In genomic region chr4:102569950-102570765, GRCm38 (mm10) we compare ENCODE assay signal across 7 mouse cellular contexts.
A peak's percentile ranks its signal among the peaks of the same experiment; 100 is the strongest.
DNase-seq lines count a peak whose midpoint lies in the region; ATAC-seq and TF ChIP-seq lines count a peak whose summit lies in the region.

No protein-coding gene starts in this region.

- DNase-seq in T-cell, adult 2 months (ENCODE audit: low spot score) = peak; percentile 78
- DNase-seq in cerebellum, adult 2 months = peak; percentile 61 to 62
- DNase-seq in limb, embryonic 14.5 days (ENCODE audit: low spot score) = peak; percentile 79
- peak; percentile 65 for DNase-seq in midbrain, embryonic 14.5 days
- peak; percentile 76 for DNase-seq in splenic B cell, adult 2 months (ENCODE audit: low read depth, low spot score)

- 9% methylated on average over 20 of the region's 20 CpGs for WGBS in cerebellum, adult 2 months
- WGBS in forebrain, embryonic 16.5 days = under 1% methylated on average over 20 of the region's 20 CpGs
- under 1% methylated on average over 20 of the region's 20 CpGs for WGBS in hindbrain, embryonic 12.5 days
- WGBS in limb, embryonic 14.5 days = 1% methylated on average over 20 of the region's 20 CpGs
- WGBS in midbrain, embryonic 14.5 days = under 1% methylated on average over 20 of the region's 20 CpGs

- peaks cover 32% of the 10 kb centered on the region for H3K4me1 ChIP-seq in cerebellum, adult 2 months (ENCODE audit: control insufficient read depth, insufficient read depth, low read length)
- peaks cover 35% of the 10 kb centered on the region for H3K4me1 ChIP-seq in forebrain, embryonic 16.5 days (replicated peaks; ENCODE audit: control insufficient read depth, insufficient read depth, low read length)
- H3K4me1 ChIP-seq in hindbrain, embryonic 12.5 days = peaks cover 23% of the 10 kb centered on the region
- peaks cover 42% of the 10 kb centered on the region for H3K4me1 ChIP-seq in limb, embryonic 14.5 days (ENCODE audit: control insufficient read depth, insufficient read depth, low read length)
- peaks cover 33% of the 10 kb centered on the region for H3K4me1 ChIP-seq in midbrain, embryonic 14.5 days (ENCODE audit: control insufficient read depth, insufficient read depth, low read length)

- no peak for TF ChIP-seq CTCF in cerebellum, adult 2 months (IDR thresholded peaks at IDR 0.05; ENCODE audit: borderline replicate concordance, insufficient read depth, low read depth, low read length)

- peak; percentile 80 for ATAC-seq in forebrain, embryonic 16.5 days
- peak; percentile 57 for ATAC-seq in hindbrain, embryonic 12.5 days (ENCODE audit: low FRiP score)
- peak; percentile 69 for ATAC-seq in limb, embryonic 14.5 days (ENCODE audit: low FRiP score, low read depth)
- ATAC-seq in midbrain, embryonic 14.5 days (ENCODE audit: low FRiP score, low TSS enrichment) = peak; percentile 62; the same call in 1 of the 2 replicates

- peak overlapping the region; percentile 52 for H3K4me3 ChIP-seq in cerebellum, adult 2 months (replicated peaks; ENCODE audit: insufficient read depth, low read depth, low read length)
- peak overlapping the region; percentile 48 for H3K4me3 ChIP-seq in forebrain, embryonic 16.5 days (replicated peaks; ENCODE audit: low read length)
- peak overlapping the region; percentile 46 for H3K4me3 ChIP-seq in hindbrain, embryonic 12.5 days
- H3K4me3 ChIP-seq in limb, embryonic 14.5 days (replicated peaks; ENCODE audit: low read length) = peak overlapping the region; percentile 59
- H3K4me3 ChIP-seq in midbrain, embryonic 14.5 days (replicated peaks; ENCODE audit: low read depth, low read length) = peak overlapping the region; percentile 40

- no peaks in the 10 kb centered on the region for H3K27me3 ChIP-seq in cerebellum, adult 2 months (ENCODE audit: control insufficient read depth, insufficient read depth, low read length)
- no peaks in the 10 kb centered on the region for H3K27me3 ChIP-seq in forebrain, embryonic 16.5 days (replicated peaks; ENCODE audit: control insufficient read depth, insufficient read depth, low read length)
- peaks cover 7% of the 10 kb centered on the region for H3K27me3 ChIP-seq in hindbrain, embryonic 12.5 days
- no peaks in the 10 kb centered on the region for H3K27me3 ChIP-seq in limb, embryonic 14.5 days (ENCODE audit: control insufficient read depth, insufficient read depth, low read length)
- 0 out of 2 replicates have a peak, but pooled peaks cover 9% of the 10 kb centered on the region for H3K27me3 ChIP-seq in midbrain, embryonic 14.5 days (ENCODE audit: control insufficient read depth, insufficient read depth, low read length)
- no peaks in the 10 kb centered on the region for H3K27me3 ChIP-seq in splenic B cell, adult 2 months (ENCODE audit: control insufficient read depth, insufficient read depth, low read length, poor library complexity, severe bottlenecking)

- no peak for TF ChIP-seq POLR2A in cerebellum, adult 2 months (IDR thresholded peaks at IDR 0.05; ENCODE audit: borderline replicate concordance, insufficient read depth, low read length)
- TF ChIP-seq POLR2A in limb, embryonic 14.5 days (IDR thresholded peaks at IDR 0.05; ENCODE audit: borderline replicate concordance, extremely low read depth, insufficient read depth, insufficient read length) = no peak

- no peaks in the 10 kb centered on the region for H3K9me3 ChIP-seq in forebrain, embryonic 16.5 days (ENCODE audit: control insufficient read depth, low read length)
- no peaks in the 10 kb centered on the region for H3K9me3 ChIP-seq in hindbrain, embryonic 12.5 days (replicated peaks)
- H3K9me3 ChIP-seq in limb, embryonic 14.5 days (ENCODE audit: control insufficient read depth, low read length) = no peaks in the 10 kb centered on the region
- no peaks in the 10 kb centered on the region for H3K9me3 ChIP-seq in midbrain, embryonic 14.5 days (ENCODE audit: control insufficient read depth, low read length)

- peak overlapping the region; percentile 77 for H3K4me2 ChIP-seq in forebrain, embryonic 16.5 days (ENCODE audit: low read length)
- peak overlapping the region; percentile 85 for H3K4me2 ChIP-seq in hindbrain, embryonic 12.5 days (replicated peaks)
- H3K4me2 ChIP-seq in limb, embryonic 14.5 days (replicated peaks; ENCODE audit: low read depth, low read length, severe bottlenecking) = peak overlapping the region; percentile 87
- H3K4me2 ChIP-seq in midbrain, embryonic 14.5 days (ENCODE audit: low read length) = peak overlapping the region; percentile 76

- no peaks in the 10 kb centered on the region for H3K36me3 ChIP-seq in forebrain, embryonic 16.5 days (ENCODE audit: control insufficient read depth, insufficient read depth)
- no peaks in the 10 kb centered on the region for H3K36me3 ChIP-seq in hindbrain, embryonic 12.5 days
- no peaks in the 10 kb centered on the region for H3K36me3 ChIP-seq in limb, embryonic 14.5 days (ENCODE audit: control insufficient read depth, insufficient read depth, low read length)
- H3K36me3 ChIP-seq in midbrain, embryonic 14.5 days (ENCODE audit: control insufficient read depth, insufficient read depth, low read length) = no peaks in the 10 kb centered on the region
- H3K36me3 ChIP-seq in splenic B cell, adult 2 months (ENCODE audit: control insufficient read depth, insufficient read depth, low read length, poor library complexity, severe bottlenecking) = no peaks in the 10 kb centered on the region

- H3K9ac ChIP-seq in forebrain, embryonic 16.5 days (replicated peaks; ENCODE audit: low read depth, low read length) = peak overlapping the region; percentile 53
- peak overlapping the region; percentile 62 for H3K9ac ChIP-seq in hindbrain, embryonic 12.5 days
- peak overlapping the region; percentile 65 for H3K9ac ChIP-seq in limb, embryonic 14.5 days (ENCODE audit: low read depth, low read length, severe bottlenecking)
- H3K9ac ChIP-seq in midbrain, embryonic 14.5 days (replicated peaks; ENCODE audit: low read length) = peak overlapping the region; percentile 56

- H3K27ac ChIP-seq in cerebellum, adult 2 months (ENCODE audit: insufficient read depth, low read length) = peak overlapping the region; percentile 77
- H3K27ac ChIP-seq in forebrain, embryonic 16.5 days (ENCODE audit: low read length) = peak overlapping the region; percentile 60
- H3K27ac ChIP-seq in hindbrain, embryonic 12.5 days = peak overlapping the region; percentile 60
- peak overlapping the region; percentile 85 for H3K27ac ChIP-seq in limb, embryonic 14.5 days (replicated peaks; ENCODE audit: low read depth, low read length)
- H3K27ac ChIP-seq in midbrain, embryonic 14.5 days (replicated peaks; ENCODE audit: low read depth, low read length) = 0 out of 2 replicates have a peak overlapping the region, but pooled peaks have one; percentile 52

Comparison
In these comparisons a context has a peak if more than half of its experiments do, and no peak if none do; other contexts are left out.
1. Peak in every context shown above with its lines: DNase-seq, ATAC-seq, H3K4me3 ChIP-seq and H3K27ac ChIP-seq.